Mouse (Mus musculus) heart, adult 2 months (tissue): Measurements from ENCODE around the gene Zbtb25.
A peak's percentile ranks its signal among the peaks of the same experiment; 100 is the strongest.

Experiments used
- CTCF ChIP-seq: fragments of 200-600 bp; IDR thresholded peaks from 2 replicates; pipeline ENCODE4 v1.8.1; 2022; ENCODE audit warnings: antibody characterized with exemption, mild to moderate bottlenecking, moderate library complexity
- POLR2A ChIP-seq: fragments of 200-500 bp; IDR thresholded peaks from 2 replicates; pipeline ENCODE4 v1.6.1; 2011; ENCODE audit warnings: mild to moderate bottlenecking, low read depth, low read length, control low read depth; ENCODE audit not compliant: insufficient read depth

DNA sequence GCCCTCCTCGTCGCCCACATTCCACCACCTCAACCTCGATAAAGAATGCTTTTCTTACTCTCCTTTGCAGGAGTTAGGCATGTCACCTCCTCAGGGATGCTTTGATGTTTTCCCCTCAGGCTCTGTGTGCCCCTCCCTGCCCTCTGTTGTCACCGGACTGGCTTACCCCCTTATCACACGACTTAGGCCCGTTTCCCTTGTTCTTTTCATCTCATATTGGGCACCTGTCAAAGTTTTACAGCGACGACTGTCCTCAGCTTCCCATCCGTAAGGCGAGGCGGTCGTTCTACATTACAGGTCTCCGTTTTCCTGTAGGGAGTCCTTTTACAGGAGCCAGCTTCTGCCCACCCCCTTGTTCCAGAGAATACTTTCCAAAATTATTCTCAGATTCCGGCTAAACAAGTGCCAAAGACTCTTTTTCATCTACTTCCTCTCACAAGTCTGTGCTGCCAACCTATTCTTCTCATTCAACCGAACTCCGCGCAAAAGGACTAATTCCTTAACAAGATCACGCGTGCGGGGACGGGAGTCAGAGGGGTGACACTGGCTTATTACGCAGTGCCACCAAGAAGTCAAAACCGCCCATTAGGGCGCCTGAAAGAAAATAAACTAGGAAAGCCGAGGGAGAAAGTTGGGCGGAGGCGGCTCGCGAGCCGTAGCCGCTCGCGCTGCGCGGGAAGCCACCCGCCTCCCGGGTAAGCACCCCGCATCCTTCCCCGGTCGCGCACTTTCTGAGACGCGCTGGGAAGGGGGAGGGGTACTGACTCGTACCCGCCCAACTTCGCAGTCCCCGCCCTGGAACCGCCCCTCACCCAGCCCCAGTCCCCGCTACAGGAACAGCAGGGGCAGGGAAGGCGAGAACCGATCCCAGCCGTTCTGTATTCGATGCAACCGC, 33.8 kb upstream of the Zbtb25 start:
- TF ChIP-seq CTCF (no peak), POLR2A (peak; percentile 69)
